Mouse (Mus musculus): ENCODE measurements at regions not wholly inside any gene's neighbourhood (a gene's known extent, or its start where the extent isn't known, plus 50 kb on each side); places are given as distances from the start of the nearest gene placed in this dataset.

DNA sequence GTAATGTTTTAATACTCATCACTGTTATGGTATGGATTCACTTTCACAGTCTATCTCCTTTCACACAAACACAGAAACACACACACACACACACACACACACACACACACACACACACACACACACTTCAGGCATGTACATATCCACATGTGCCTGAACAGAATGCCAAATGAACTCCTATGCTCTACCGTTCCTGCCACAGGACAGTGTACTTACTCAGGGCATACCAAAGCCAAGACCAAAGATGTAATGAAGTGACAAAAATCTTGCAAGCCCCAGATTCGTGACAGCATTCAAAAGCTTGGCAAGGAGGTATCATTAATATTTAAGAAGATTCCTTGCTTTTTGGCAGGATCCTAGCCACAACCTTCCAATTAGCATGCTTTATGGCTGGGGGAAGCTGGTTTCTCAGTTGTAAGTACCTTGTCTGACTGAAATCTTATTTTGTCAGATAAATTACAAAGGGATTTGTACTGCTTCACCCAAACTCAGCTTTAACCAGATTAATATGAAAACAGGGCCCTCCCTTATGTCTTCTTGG lies 531.0 kb downstream of the Ppargc1a start:
- TF ChIP-seq CTCF (IDR thresholded peaks at IDR 0.05) (no peak), EP300 (IDR thresholded peaks at IDR 0.05; ENCODE audit: insufficient read depth, low read depth, low read length) (no peak)

All from heart, adult 2 months (tissue).